Mouse (Mus musculus): ENCODE results near the gene Pias4. TPM values are rescaled to one million over a fixed set of nuclear protein-coding genes. Genes with fewer than 3 reads are reported as not detected.

Pias4 gene
- total and polyA plus RNA-seq, 3 experiments = 21.0 to 40.4 TPM; not detected in 1

- no peak for TF ChIP-seq ZC3H11A (IDR thresholded peaks at IDR 0.05; ENCODE audit: low read depth, low read length)
- no peak for TF ChIP-seq ZKSCAN1 (IDR thresholded peaks at IDR 0.05; ENCODE audit: low read depth, low read length)
- TF ChIP-seq MAX (IDR thresholded peaks at IDR 0.05; ENCODE audit: low read length) = peak; percentile 56; the same call in 1 of the 2 replicates
- no peak for TF ChIP-seq UBTF (IDR thresholded peaks at IDR 0.05; ENCODE audit: borderline replicate concordance, insufficient read depth, low read depth, low read length)
- no peak for TF ChIP-seq BHLHE40 (IDR thresholded peaks at IDR 0.05; ENCODE audit: borderline replicate concordance, low read depth, low read length)
- TF ChIP-seq MXI1 (IDR thresholded peaks at IDR 0.05; ENCODE audit: low read depth, low read length) = peak; percentile 17; the same call in 1 of the 2 replicates
- TF ChIP-seq MAFK (IDR thresholded peaks at IDR 0.05; ENCODE audit: borderline replicate concordance, low read depth, low read length) = no peak
- peak; percentile 88 for TF ChIP-seq USF1 (IDR thresholded peaks at IDR 0.05; ENCODE audit: low read depth, low read length)
- TF ChIP-seq RCOR1 (IDR thresholded peaks at IDR 0.05; ENCODE audit: low read depth, low read length) = no peak
Observed at GRCm38 (mm10) chr10:81106113-81106721, 61.5 kb downstream of the Pias4 start (continued).

GRCm38 (mm10) chr10:81105565-81106112, 62.1 kb downstream of the Pias4 start, which contains the start of gene Map2k2:
Gene Map2k2, plus strand, starts transcription at chr10:81105915.
- Histone ChIP-seq H3K27ac (ENCODE audit: control insufficient read depth, low read depth, low read length) (peak within 1 kb of the TSS; percentile 92), H3K36me3 (ENCODE audit: control insufficient read depth in 1 of 2, insufficient read depth in 2 of 2, low read length in 2 of 2) (peaks cover 0 to 8% of the 10 kb centered on the region in 2 experiments; a peak in 1 of 4 replicates), H3K4me1 (ENCODE audit: control insufficient read depth in 1 of 2, insufficient read depth in 2 of 2, low read length in 2 of 2) (peaks cover 0 to 11% of the 10 kb centered on the region in 2 experiments; a peak in 2 of 4 replicates), H3K4me3 (ENCODE audit: control insufficient read depth in 1 of 2, insufficient read depth in 1 of 2, low read depth in 2 of 2, low read length in 2 of 2) (peak within 1 kb of the TSS; percentile 81 to 88), H3K27me3 (ENCODE audit: control insufficient read depth in 1 of 2, insufficient read depth in 2 of 2, low read length in 2 of 2) (no peaks in the 10 kb centered on the region), H3K9me3 (replicated peaks; ENCODE audit: insufficient read depth, low read length) (no peaks in the 10 kb centered on the region), H3K9ac (ENCODE audit: control insufficient read depth, low read depth, low read length, poor library complexity, severe bottlenecking) (peak within 1 kb of the TSS; percentile 95), H3K79me2 (ENCODE audit: control insufficient read depth, insufficient read depth, low read length, poor library complexity) (peaks cover 21% of the 10 kb centered on the region)
- peak; percentile 98 for DNase-seq (ENCODE audit: low read depth, low spot score)
- no peak for TF ChIP-seq MAFK (IDR thresholded peaks at IDR 0.05; ENCODE audit: borderline replicate concordance, low read depth, low read length)
- no peak for TF ChIP-seq UBTF (IDR thresholded peaks at IDR 0.05; ENCODE audit: borderline replicate concordance, insufficient read depth, low read depth, low read length)
- peak; percentile 86 for TF ChIP-seq HCFC1 (IDR thresholded peaks at IDR 0.05; ENCODE audit: low read depth, low read length)
- TF ChIP-seq GATA1 (IDR thresholded peaks at IDR 0.05; ENCODE audit: low read depth, low read length) = no peak
- TF ChIP-seq EP300 (IDR thresholded peaks at IDR 0.05; ENCODE audit: low read depth in 1 of 2, low read length in 2 of 2) = no peak
- TF ChIP-seq TAL1 (IDR thresholded peaks at IDR 0.05; ENCODE audit: low read length) = no peak
- no peak for TF ChIP-seq BHLHE40 (IDR thresholded peaks at IDR 0.05; ENCODE audit: borderline replicate concordance, low read depth, low read length)
- TF ChIP-seq GABPA (IDR thresholded peaks at IDR 0.05; ENCODE audit: low read depth, low read length) = no peak
- TF ChIP-seq MEF2A (IDR thresholded peaks at IDR 0.05; ENCODE audit: extremely low read depth, insufficient replicate concordance, low read depth, low read length, poor library complexity, severe bottlenecking) = no peak
- peak; percentile 98 for TF ChIP-seq POLR2AphosphoS2 (IDR thresholded peaks at IDR 0.05; ENCODE audit: low read length)
- TF ChIP-seq NRF1 (IDR thresholded peaks at IDR 0.05; ENCODE audit: insufficient read depth, low read depth, low read length, poor library complexity, severe bottlenecking) = peak; percentile 97
- no peak for TF ChIP-seq CTCF (IDR thresholded peaks at IDR 0.05 in 2 of 3, conservative IDR thresholded peaks at IDR 0.05 in 1 of 3; ENCODE audit: control insufficient read depth in 1 of 3, insufficient read depth in 1 of 3, low read depth in 2 of 3, low read length in 3 of 3, poor library complexity in 1 of 3, severe bottlenecking in 1 of 3)
- peak; percentile 92 for TF ChIP-seq TBP (IDR thresholded peaks at IDR 0.05; ENCODE audit: low read depth, low read length)
- TF ChIP-seq MAX (IDR thresholded peaks at IDR 0.05; ENCODE audit: low read length) = no peak
- peak; percentile 62; the same call in 1 of the 2 replicates for TF ChIP-seq TCF12 (IDR thresholded peaks at IDR 0.05; ENCODE audit: low read depth, low read length)
- TF ChIP-seq ZKSCAN1 (IDR thresholded peaks at IDR 0.05; ENCODE audit: low read depth, low read length) = no peak
- TF ChIP-seq USF1 (IDR thresholded peaks at IDR 0.05; ENCODE audit: low read depth, low read length) = no peak; the same call in 1 of the 2 replicates
- peak; percentile 89; the same call in 1 of the 2 replicates for TF ChIP-seq POLR2AphosphoS5 (IDR thresholded peaks at IDR 0.05; ENCODE audit: borderline replicate concordance, low read depth, low read length)
- TF ChIP-seq E2F4 (IDR thresholded peaks at IDR 0.05; ENCODE audit: borderline replicate concordance, low read depth, low read length) = no peak
- no peak for TF ChIP-seq MYB (IDR thresholded peaks at IDR 0.05; ENCODE audit: low read depth, low read length)
- TF ChIP-seq USF2 (IDR thresholded peaks at IDR 0.05; ENCODE audit: borderline replicate concordance in 1 of 2, insufficient read depth in 1 of 2, low read depth in 1 of 2, low read length in 2 of 2) = no peak
- no peak for TF ChIP-seq MAZ (IDR thresholded peaks at IDR 0.05; ENCODE audit: low read depth, low read length)
- TF ChIP-seq MXI1 (IDR thresholded peaks at IDR 0.05; ENCODE audit: low read depth, low read length) = no peak; the same call in 1 of the 2 replicates
- no peak for TF ChIP-seq CHD1 (IDR thresholded peaks at IDR 0.05; ENCODE audit: low read depth, low read length)
- TF ChIP-seq ZNF384 (IDR thresholded peaks at IDR 0.05; ENCODE audit: low read depth, low read length) = no peak
- TF ChIP-seq SIN3A (IDR thresholded peaks at IDR 0.05; ENCODE audit: low read length) = peak; percentile 80
- TF ChIP-seq CHD2 (IDR thresholded peaks at IDR 0.05; ENCODE audit: low read length) = peak; percentile 90
- TF ChIP-seq JUND (IDR thresholded peaks at IDR 0.05; ENCODE audit: low read depth, low read length) = no peak
- peak; percentile 67; the same call in 1 of the 2 replicates for TF ChIP-seq MYC (IDR thresholded peaks at IDR 0.05; ENCODE audit: low read depth, low read length)

Measured in MEL (cell line).